Mouse (Mus musculus) common myeloid progenitor, adult 5-6 weeks (primary cell): ENCODE data around the gene Ncapd3. TPM values are rescaled to one million over a fixed set of nuclear protein-coding genes. Genes with fewer than 3 reads are reported as not detected.

Experiments
- ATAC-seq: replicated peaks from 2 replicates; pipeline ENCODE4 v1.8.0; 2016; ENCODE audit warnings: low read depth, mild to moderate bottlenecking, moderate TSS enrichment, inconsistent platforms; ENCODE audit not compliant: poor library complexity, severe bottlenecking
- total RNA-seq: library from RNA; stranded (forward); fragments of 200-1000, 187-1606 nt; gene quantifications from 2 replicates; pipeline ENCODE4 v1.2.3, GENCODE M21; 2017

Gene Ncapd3
- total RNA-seq, 1 experiment from 2014 or later = 52.3 TPM

GRCm38 (mm10) chr9:27110681-27111080 is 80.7 kb downstream of the Ncapd3 start:
- no peak for ATAC-seq

- no peak for ATAC-seq
Observed at GRCm38 (mm10) chr9:27111756-27112155, 81.8 kb downstream of the Ncapd3 start.

- no peak for ATAC-seq
Observed at GRCm38 (mm10) chr9:27121254-27121653, 91.3 kb downstream of the Ncapd3 start.

- no peak for ATAC-seq
Observed at GRCm38 (mm10) chr9:27122076-27122475, 92.1 kb downstream of the Ncapd3 start.

- ATAC-seq = no peak
Observed at GRCm38 (mm10) chr9:27122963-27123362, 93.0 kb downstream of the Ncapd3 start.

GRCm38 (mm10) chr9:27123947-27124346 is 94.0 kb downstream of the Ncapd3 start:
- ATAC-seq = no peak

GRCm38 (mm10) chr9:27125450-27125849 is 95.5 kb downstream of the Ncapd3 start:
- ATAC-seq = peak; percentile 90

GRCm38 (mm10) chr9:27126543-27126942 is 96.6 kb downstream of the Ncapd3 start:
- no peak for ATAC-seq

- ATAC-seq = 0 out of 2 replicates have a peak, but pooled peaks have one; percentile 15
Observed at GRCm38 (mm10) chr9:27128629-27129028, 98.7 kb downstream of the Ncapd3 start.

- peak; percentile 78 for ATAC-seq
Observed at GRCm38 (mm10) chr9:27134410-27134809, 104.4 kb downstream of the Ncapd3 start.

- no peak for ATAC-seq
Observed at GRCm38 (mm10) chr9:27135372-27135771, 105.4 kb downstream of the Ncapd3 start.

GRCm38 (mm10) chr9:27136651-27137050 is 106.7 kb downstream of the Ncapd3 start:
- no peak for ATAC-seq

GRCm38 (mm10) chr9:27140432-27141065 is 110.6 kb downstream of the Ncapd3 start:
- ATAC-seq = no peak

GRCm38 (mm10) chr9:27144271-27144840 is 114.4 kb downstream of the Ncapd3 start:
- ATAC-seq = no peak

Other genes starting within 250 kb of the Ncapd3 start
- gene Glb1l2, start 223.7 kb upstream of the Ncapd3 start, total RNA-seq = 0.39 TPM in 1 of 2 replicates, not detected in the other
- not detected in 2 replicates for gene Glb1l3, start 169.3 kb upstream of the Ncapd3 start, total RNA-seq
- not detected in 2 replicates for gene Gm1110, start 107.1 kb upstream of the Ncapd3 start, total RNA-seq
- gene Acad8, start 30.6 kb upstream of the Ncapd3 start, total RNA-seq = 9.4 and 9.8 TPM in 2 replicates
- gene Thyn1, start 30.5 kb upstream of the Ncapd3 start, total RNA-seq = 63.2 and 110 TPM in 2 replicates
- gene Vps26b, start 110 bp upstream of the Ncapd3 start, total RNA-seq = 29.3 and 37.8 TPM in 2 replicates
- gene Jam3, start 125.2 kb downstream of the Ncapd3 start, total RNA-seq = 0.14 TPM in 1 of 2 replicates, not detected in the other